Mouse (Mus musculus) E14TG2a.4 (cell line): ENCODE measurements around the gene Fbxo11.

ENCODE experiments used
- CTCF ChIP-seq: conservative IDR thresholded peaks from 2 replicates; pipeline ENCODE4 v1.5.1; 2014; ENCODE audit warnings: low read length
- NANOG ChIP-seq: IDR thresholded peaks from 2 replicates; pipeline ENCODE4 v1.6.1; 2014; ENCODE audit warnings: borderline replicate concordance, low read length, mixed read lengths
- POU5F1 ChIP-seq: IDR thresholded peaks from 2 replicates; pipeline ENCODE4 v1.6.1; 2014; ENCODE audit warnings: low read length, borderline replicate concordance

DNA sequence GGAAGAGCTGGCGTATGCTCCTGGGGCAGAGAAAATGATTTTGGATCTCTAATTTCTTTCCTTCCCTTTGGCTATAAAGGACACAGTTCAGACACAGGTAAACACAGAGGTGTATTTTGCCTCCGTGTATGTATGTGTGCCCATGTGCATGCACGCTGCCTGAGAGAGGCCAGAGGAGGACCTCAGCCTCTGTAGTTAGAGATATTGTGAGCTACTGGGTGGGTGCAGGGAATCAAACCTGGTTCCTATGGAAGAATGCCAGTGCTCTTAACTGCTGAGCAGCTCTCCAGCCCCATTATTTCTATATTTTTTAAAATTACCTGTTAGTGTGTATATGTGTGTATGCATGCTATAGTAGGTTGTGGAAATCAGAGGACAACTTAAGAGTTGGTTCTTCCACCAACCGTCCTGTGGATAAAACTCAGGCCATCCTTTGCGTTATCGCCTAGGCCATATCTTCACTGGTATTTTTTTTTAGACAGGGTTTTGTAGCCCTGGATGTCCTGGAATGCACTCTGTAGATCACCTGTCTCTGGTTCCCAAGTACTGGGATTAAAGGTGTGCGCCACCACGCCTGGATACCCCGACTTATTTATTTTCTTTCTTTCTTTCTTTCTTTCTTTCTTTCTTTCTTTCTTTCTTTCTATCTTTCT is 88.8 kb downstream of the Fbxo11 start:
- TF ChIP-seq CTCF (no peak), NANOG (no peak), POU5F1 (no peak)
